Mouse (Mus musculus): ENCODE results near the gene Hoxa3. TPM values are rescaled to one million over a fixed set of nuclear protein-coding genes. Genes with fewer than 3 reads are reported as not detected.

The Hoxa3 gene
- polyA plus RNA-seq, 1 experiment from 2014 or later = 5.6 TPM

DNA sequence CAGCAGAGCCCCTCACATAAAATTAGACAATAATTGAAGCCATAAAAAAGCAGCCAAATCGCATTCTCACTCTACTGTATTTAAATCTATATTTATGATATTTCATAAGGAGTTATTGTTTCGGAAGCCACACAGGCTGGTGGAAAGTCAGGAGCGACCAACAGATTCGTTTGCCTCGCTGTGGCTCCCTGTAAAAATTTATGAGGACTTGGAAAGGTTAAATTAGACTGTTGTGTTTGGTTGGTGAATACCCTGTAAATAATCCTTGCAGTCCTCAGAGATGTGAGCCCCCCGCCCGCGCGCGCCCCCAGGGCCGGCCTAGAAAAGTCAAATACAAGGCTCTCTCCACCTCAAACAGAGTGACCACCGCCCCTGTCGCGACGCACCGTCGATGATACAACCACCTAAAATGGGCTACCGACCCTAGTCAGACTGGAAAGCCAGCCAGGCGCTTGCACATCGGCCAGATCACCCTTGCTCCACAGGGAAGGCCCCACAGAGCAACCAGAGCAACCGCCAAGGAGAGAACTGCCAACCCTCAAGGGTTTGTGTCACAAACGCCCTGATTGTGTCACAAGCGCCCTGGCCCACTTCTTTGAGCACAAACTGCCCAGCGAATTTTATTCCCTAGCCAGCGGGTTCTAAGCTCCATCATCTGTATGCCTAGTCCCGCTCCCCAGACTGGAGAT, 13.6 kb upstream of the Hoxa3 start:
- Histone ChIP-seq H3K4me3 (ENCODE audit: low read depth, low read length) (peak overlapping the region; percentile 87), H3K27ac (replicated peaks; ENCODE audit: low read depth, low read length) (peak overlapping the region; percentile 98), H3K27me3 (ENCODE audit: control insufficient read depth, insufficient read depth, low read length) (no peaks in the 10 kb centered on the region), H3K9ac (ENCODE audit: low read length) (peak overlapping the region; percentile 98), H3K9me3 (ENCODE audit: control insufficient read depth, low read length) (no peaks in the 10 kb centered on the region), H3K4me1 (ENCODE audit: control insufficient read depth, insufficient read depth, low read length) (peaks cover 4% of the 10 kb centered on the region; the same call in 1 of the 2 replicates), H3K4me2 (ENCODE audit: low read depth, severe bottlenecking) (peak overlapping the region; percentile 89), H3K36me3 (ENCODE audit: control insufficient read depth, insufficient read depth, low read length) (no peaks in the 10 kb centered on the region; the same call in none of the 2 replicates)
- no peak for DNase-seq (ENCODE audit: low spot score)
- under 1% methylated on average over 26 of the region's 26 CpGs for WGBS
- ATAC-seq (ENCODE audit: insufficient number of reproducible peaks, low FRiP score, low TSS enrichment, low read depth) = peak; percentile 15

DNA sequence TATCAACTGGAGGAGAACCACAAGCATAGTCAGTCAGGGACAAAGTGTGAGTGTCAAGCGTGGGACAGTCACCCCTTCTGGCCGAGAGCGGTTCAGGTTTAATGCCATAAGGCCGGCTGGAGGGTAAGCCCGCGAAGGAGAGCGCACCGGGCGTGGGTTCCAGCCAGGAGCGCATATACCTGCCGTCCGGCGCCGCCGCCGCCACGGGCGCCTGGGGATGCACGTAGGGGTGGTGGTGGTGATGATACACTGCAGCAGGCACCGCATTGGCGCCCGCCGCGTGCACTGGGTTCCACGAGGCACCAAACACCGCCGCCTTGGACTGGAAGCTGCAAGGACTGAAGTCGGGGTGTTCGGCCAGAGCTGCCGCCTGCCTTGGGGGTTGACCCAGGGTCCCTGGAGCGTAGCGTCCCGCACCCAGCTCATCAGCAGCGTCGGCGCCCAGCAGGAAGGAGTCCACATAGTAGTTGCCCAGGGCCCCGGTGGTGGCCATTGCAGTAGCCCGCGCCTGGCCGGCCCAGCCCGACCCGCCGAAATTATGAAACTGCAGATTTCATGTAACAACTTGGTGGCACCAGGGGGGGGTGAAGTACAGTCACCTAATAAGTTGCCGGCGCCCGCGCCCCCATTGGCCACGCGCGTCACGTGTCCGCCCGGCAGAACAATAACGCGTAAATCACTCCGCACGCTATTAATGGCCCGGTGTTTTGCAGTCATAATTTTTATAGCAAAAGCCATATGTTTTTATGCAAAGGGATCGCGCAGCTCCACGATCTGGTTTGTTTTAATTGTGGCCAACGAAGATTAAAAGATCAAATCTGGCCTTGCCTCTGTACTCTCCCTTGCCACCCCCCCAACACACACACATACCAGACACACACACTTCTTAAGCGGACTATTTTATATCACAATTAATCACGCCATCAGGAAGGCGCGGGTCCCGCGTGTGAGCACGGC, 12.8 kb upstream of the Hoxa3 start:
- no peaks in the 10 kb centered on the region for H3K27me3 ChIP-seq (ENCODE audit: control insufficient read depth, insufficient read depth, low read length)
- H3K9ac ChIP-seq (ENCODE audit: low read length) = peak overlapping the region; percentile 98

DNA sequence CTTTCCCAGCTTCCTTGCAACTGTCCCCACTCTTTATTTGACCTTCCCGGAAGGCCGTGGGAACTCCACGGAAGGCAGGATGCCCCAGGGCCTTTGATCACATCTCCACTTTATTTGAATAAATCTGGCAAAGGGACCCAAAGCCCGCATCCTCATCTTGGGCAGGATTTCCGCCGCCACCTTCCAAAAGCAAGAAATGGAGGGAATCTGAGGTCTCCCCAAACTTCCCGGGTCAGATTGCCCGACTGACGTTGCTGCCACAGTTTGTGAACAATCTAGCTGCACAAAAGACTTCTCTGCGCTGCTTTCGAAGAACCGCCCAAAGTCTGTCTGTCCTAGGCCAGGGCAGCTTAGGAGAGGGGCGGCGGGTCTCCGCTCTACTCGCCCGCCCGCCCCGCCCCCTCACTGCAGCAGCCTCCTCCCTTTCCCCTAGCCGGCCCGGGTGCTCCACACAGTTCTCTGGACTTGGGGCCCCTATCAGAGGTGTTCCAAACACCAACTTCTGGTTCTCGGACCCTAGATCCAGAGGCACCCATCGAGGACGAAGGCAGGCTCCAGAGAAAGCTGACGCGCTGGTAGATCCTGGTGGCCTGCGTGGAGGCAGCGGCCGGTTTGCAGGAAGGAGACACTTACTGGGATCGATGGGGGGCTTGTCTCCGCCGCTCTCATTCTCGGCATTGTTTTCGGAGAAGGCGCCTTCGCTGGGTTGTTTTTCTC, 11.9 kb upstream of the Hoxa3 start:
- Histone ChIP-seq H3K4me3 (ENCODE audit: low read depth, low read length) (peak overlapping the region; percentile 87), H3K27ac (replicated peaks; ENCODE audit: low read depth, low read length) (peak overlapping the region; percentile 98), H3K4me2 (ENCODE audit: low read depth, severe bottlenecking) (peak overlapping the region; percentile 89), H3K9ac (ENCODE audit: low read length) (peak overlapping the region; percentile 98), H3K27me3 (ENCODE audit: control insufficient read depth, insufficient read depth, low read length) (no peaks in the 10 kb centered on the region), H3K4me1 (ENCODE audit: control insufficient read depth, insufficient read depth, low read length) (peaks cover 6% of the 10 kb centered on the region; the same call in 1 of the 2 replicates), H3K36me3 (ENCODE audit: control insufficient read depth, insufficient read depth, low read length) (no peaks in the 10 kb centered on the region; the same call in none of the 2 replicates), H3K9me3 (ENCODE audit: control insufficient read depth, low read length) (no peaks in the 10 kb centered on the region)
- WGBS = under 1% methylated on average over 36 of the region's 36 CpGs
- peak; percentile 72 for DNase-seq (ENCODE audit: low spot score)
- no peak for ATAC-seq (ENCODE audit: insufficient number of reproducible peaks, low FRiP score, low TSS enrichment, low read depth)

More for the DNA sequence above, 12.8 kb upstream of the Hoxa3 start:
- Histone ChIP-seq H3K4me3 (ENCODE audit: low read depth, low read length) (peak overlapping the region; percentile 87), H3K9me3 (ENCODE audit: control insufficient read depth, low read length) (no peaks in the 10 kb centered on the region), H3K36me3 (ENCODE audit: control insufficient read depth, insufficient read depth, low read length) (no peaks in the 10 kb centered on the region; the same call in none of the 2 replicates), H3K4me1 (ENCODE audit: control insufficient read depth, insufficient read depth, low read length) (peaks cover 4% of the 10 kb centered on the region; the same call in 1 of the 2 replicates), H3K4me2 (ENCODE audit: low read depth, severe bottlenecking) (peak overlapping the region; percentile 89), H3K27ac (replicated peaks; ENCODE audit: low read depth, low read length) (peak overlapping the region; percentile 98)
- peak; percentile 63 for ATAC-seq (ENCODE audit: insufficient number of reproducible peaks, low FRiP score, low TSS enrichment, low read depth)
- no peak for DNase-seq (ENCODE audit: low spot score)
- WGBS = under 1% methylated on average over 65 of the region's 69 CpGs

DNA sequence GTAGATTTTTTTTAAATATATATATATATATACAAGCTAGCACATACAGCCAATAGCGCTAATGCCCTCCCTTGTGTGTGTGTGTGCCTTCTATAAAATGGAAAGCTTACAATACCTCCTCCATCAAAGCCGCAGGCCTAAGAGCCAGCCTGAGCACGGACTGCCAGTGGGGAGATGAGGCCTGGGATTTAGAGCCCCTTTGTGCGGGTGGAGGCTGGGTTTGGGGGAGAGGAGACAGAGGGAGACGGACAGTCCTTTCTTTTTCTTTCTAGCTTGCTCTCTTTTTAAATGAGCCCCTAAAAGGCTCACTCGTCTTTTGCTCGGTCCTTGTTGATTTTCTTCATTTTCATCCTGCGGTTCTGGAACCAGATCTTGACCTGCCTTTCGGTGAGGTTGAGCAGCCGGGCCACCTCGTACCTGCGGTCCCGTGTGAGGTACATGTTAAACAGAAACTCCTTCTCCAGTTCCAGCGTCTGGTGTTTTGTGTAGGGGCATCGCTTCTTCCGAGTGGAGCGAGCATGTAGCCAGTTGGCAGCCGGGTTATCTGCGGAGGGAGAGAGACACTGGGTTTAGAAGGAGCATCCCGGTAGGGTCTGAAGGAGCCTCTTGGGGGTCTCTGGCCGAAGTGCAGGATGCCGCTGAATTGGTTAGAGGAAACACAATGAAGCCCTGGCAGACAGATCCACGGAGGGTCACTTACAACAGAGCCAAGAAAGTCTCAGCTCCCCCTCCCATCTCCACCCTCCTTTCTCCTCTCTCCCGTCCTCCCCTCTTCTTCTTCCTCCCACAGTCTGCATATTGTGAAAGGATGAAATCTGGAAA, 11.0 kb upstream of the Hoxa3 start:
- ATAC-seq (ENCODE audit: insufficient number of reproducible peaks, low FRiP score, low TSS enrichment, low read depth) = no peak
- H3K27me3 ChIP-seq (ENCODE audit: control insufficient read depth, insufficient read depth, low read length) = no peaks in the 10 kb centered on the region
- H3K9me3 ChIP-seq (ENCODE audit: control insufficient read depth, low read length) = no peaks in the 10 kb centered on the region
- H3K9ac ChIP-seq (ENCODE audit: low read length) = peak overlapping the region; percentile 98
- WGBS = under 1% methylated on average over 24 of the region's 24 CpGs
- H3K4me3 ChIP-seq (ENCODE audit: low read depth, low read length) = peak overlapping the region; percentile 87
- no peaks in the 10 kb centered on the region; the same call in none of the 2 replicates for H3K36me3 ChIP-seq (ENCODE audit: control insufficient read depth, insufficient read depth, low read length)
- H3K4me2 ChIP-seq (ENCODE audit: low read depth, severe bottlenecking) = peak overlapping the region; percentile 89
- peak overlapping the region; percentile 98 for H3K27ac ChIP-seq (replicated peaks; ENCODE audit: low read depth, low read length)
- H3K4me1 ChIP-seq (ENCODE audit: control insufficient read depth, insufficient read depth, low read length) = peaks cover 14% of the 10 kb centered on the region
- peak; percentile 73 for DNase-seq (ENCODE audit: low spot score)

DNA sequence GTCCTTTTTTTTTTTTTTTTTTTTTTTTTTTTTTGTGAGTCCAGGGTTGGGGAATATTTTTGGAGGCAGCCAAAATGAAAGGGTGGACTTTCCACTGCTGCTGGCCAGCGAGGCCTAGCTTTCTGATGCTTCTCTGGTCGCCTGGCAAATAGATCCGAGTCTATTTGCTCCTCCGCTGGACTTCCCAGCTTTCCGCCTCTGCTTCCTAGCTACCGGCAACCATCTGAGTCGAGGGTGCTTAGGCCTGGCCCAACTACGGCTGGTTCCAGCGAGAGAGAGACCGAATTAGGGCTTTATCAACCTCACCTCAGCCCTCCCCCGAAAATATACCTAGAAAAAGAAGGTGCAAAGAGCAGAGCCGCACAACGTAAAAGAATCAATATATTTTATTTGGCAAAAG, 9.6 kb upstream of the Hoxa3 start:
- WGBS = 3% methylated on average over 13 of the region's 13 CpGs
- DNase-seq (ENCODE audit: low spot score) = peak; percentile 67
- peak overlapping the region; percentile 87 for H3K4me3 ChIP-seq (ENCODE audit: low read depth, low read length)
- no peaks in the 10 kb centered on the region for H3K27me3 ChIP-seq (ENCODE audit: control insufficient read depth, insufficient read depth, low read length)
- no peaks in the 10 kb centered on the region for H3K36me3 ChIP-seq (ENCODE audit: control insufficient read depth, insufficient read depth, low read length)
- peak overlapping the region; percentile 98 for H3K27ac ChIP-seq (replicated peaks; ENCODE audit: low read depth, low read length)
- peak overlapping the region; percentile 89 for H3K4me2 ChIP-seq (ENCODE audit: low read depth, severe bottlenecking)
- no peaks in the 10 kb centered on the region for H3K9me3 ChIP-seq (ENCODE audit: control insufficient read depth, low read length)
- H3K9ac ChIP-seq (ENCODE audit: low read length) = peak overlapping the region; percentile 98
- ATAC-seq (ENCODE audit: insufficient number of reproducible peaks, low FRiP score, low TSS enrichment, low read depth) = no peak
- H3K4me1 ChIP-seq (ENCODE audit: control insufficient read depth, insufficient read depth, low read length) = peaks cover 27% of the 10 kb centered on the region

DNA sequence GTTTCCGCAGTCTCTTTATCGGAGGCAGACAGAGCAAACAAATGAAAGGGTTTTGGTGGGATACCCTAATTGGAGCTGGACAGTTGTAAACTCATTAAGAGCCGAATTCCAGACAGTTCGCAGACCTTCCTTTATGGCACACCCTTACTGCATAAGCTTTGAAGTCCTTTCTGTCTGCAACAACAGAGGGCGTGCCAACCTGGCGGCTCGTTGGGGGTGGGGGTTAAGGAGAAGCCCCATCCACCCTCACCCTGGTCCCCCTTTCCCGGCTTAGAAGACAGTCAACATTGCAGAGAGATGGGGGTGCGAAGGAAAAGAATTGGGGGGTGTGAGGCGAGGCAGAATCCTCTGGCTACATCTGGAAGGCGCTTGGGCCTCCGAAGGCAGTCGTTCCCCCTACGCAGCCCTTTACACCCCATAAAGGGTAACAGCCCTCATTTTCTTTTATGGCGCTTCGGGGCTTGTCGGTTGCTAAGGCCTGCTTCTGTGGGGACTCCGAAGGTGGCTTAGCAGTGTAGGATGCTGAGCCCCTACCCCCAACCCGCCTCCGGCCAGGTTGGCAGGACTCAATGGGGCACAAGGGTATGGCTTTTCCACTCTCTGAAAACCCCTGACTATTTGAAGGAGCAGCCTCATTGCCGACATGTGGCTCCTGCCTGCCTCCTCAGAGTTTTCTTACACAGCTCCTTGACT, 9.0 kb upstream of the Hoxa3 start:
- Histone ChIP-seq H3K27me3 (ENCODE audit: control insufficient read depth, insufficient read depth, low read length) (no peaks in the 10 kb centered on the region), H3K36me3 (ENCODE audit: control insufficient read depth, insufficient read depth, low read length) (no peaks in the 10 kb centered on the region), H3K9ac (ENCODE audit: low read length) (peak overlapping the region; percentile 98), H3K9me3 (ENCODE audit: control insufficient read depth, low read length) (no peaks in the 10 kb centered on the region), H3K4me3 (ENCODE audit: low read depth, low read length) (peak overlapping the region; percentile 87), H3K27ac (replicated peaks; ENCODE audit: low read depth, low read length) (peak overlapping the region; percentile 98), H3K4me1 (ENCODE audit: control insufficient read depth, insufficient read depth, low read length) (peaks cover 29% of the 10 kb centered on the region), H3K4me2 (ENCODE audit: low read depth, severe bottlenecking) (peak overlapping the region; percentile 89)
- DNase-seq (ENCODE audit: low spot score) = no peak
- peak; percentile 33 for ATAC-seq (ENCODE audit: insufficient number of reproducible peaks, low FRiP score, low TSS enrichment, low read depth)
- 1% methylated on average over 21 of the region's 21 CpGs for WGBS

DNA sequence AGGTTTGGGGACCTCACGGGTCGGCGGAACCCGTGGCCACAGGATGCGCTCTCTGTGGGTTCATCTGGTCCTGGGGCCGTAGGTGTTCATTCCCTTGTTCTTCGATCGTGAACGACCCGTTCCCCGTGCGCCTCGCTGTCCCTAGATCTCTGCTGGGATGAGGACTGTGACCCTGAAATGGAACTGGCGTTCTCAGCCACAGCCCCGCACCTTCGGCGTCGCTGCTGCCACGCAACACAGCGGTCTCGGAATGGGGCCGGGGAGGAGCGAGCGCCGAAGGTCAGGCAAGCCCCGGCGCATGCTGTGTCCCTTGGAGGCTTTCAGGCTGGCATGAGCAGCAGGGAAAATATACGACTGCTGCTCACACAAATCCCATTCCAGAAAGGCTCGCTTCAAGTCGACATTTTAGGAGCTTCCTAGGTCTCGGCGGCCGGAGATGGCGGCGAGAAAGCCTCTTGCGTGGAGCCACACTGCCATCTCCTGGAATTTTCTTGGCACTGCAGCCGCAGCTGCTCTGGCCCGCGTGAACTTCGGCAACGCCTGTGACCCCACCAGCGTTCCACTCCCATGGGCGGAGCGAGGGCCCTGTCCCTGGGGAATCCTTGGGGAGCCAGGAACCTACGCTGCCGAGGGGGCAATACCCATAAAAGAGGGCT, 8.3 kb upstream of the Hoxa3 start, which contains the start of gene Hoxa7:
TSS of gene Hoxa7 (minus strand) at position 518 of the 656 bp plus-strand sequence.
- Histone ChIP-seq H3K9ac (ENCODE audit: low read length) (peak within 1 kb of the TSS; percentile 98), H3K4me1 (ENCODE audit: control insufficient read depth, insufficient read depth, low read length) (peaks cover 25% of the 10 kb centered on the region), H3K27ac (replicated peaks; ENCODE audit: low read depth, low read length) (peak within 1 kb of the TSS; percentile 98), H3K36me3 (ENCODE audit: control insufficient read depth, insufficient read depth, low read length) (no peaks in the 10 kb centered on the region), H3K4me3 (ENCODE audit: low read depth, low read length) (peak within 1 kb of the TSS; percentile 87), H3K4me2 (ENCODE audit: low read depth, severe bottlenecking) (peak within 1 kb of the TSS; percentile 89), H3K9me3 (ENCODE audit: control insufficient read depth, low read length) (no peaks in the 10 kb centered on the region), H3K27me3 (ENCODE audit: control insufficient read depth, insufficient read depth, low read length) (no peaks in the 10 kb centered on the region)
- ATAC-seq (ENCODE audit: insufficient number of reproducible peaks, low FRiP score, low TSS enrichment, low read depth) (peak; percentile 53), DNase-seq (ENCODE audit: low spot score) (peak; percentile 71)
- WGBS = under 1% methylated on average over 46 of the region's 46 CpGs
